Mouse (Mus musculus) heart, adult 18-20 months (tissue): ENCODE measurements around the gene Iqsec1. TPM values are rescaled to one million over a fixed set of nuclear protein-coding genes. Genes with fewer than 3 reads are reported as not detected.
A peak's percentile ranks its signal among the peaks of the same experiment; 100 is the strongest.

ENCODE experiments used
- DNase-seq, 2 experiments: peaks; one replicate each; pipeline ENCODE4 v3.0.0; 2021 to 2022; ENCODE audit warnings: mixed read lengths in 1 of 2
- total RNA-seq, 2 experiments: library from RNA; stranded (reverse); gene quantifications; 2 replicates each; pipeline ENCODE4 v1.2.3; 2021

Gene Iqsec1
- total RNA-seq, 2 experiments from 2014 or later: 133 to 153 TPM

DNA sequence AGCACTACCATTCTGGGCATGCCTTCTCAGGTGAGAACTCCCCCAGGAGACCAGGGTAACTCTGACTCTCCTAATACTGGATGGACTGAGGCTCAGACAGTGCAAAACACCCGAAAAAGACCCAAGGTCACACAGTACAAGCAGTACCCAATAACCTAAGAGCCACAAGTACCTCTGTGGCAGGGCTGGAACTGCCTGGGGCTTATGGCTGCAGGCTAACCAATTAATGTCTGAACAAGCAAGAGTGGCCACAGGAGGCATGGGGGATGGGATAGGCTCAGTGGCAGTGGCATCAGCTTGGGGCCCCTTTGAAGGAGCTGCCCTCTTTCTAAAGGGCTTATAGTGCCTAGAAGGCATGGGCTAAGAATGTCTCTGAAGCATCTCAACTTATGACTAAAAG lies 263.0 kb downstream of the Iqsec1 start:
- DNase-seq: no peak

GRCm38 (mm10) chr6:90722993-90723392 lies 265.5 kb downstream of the Iqsec1 start:
- no peak for DNase-seq

DNA sequence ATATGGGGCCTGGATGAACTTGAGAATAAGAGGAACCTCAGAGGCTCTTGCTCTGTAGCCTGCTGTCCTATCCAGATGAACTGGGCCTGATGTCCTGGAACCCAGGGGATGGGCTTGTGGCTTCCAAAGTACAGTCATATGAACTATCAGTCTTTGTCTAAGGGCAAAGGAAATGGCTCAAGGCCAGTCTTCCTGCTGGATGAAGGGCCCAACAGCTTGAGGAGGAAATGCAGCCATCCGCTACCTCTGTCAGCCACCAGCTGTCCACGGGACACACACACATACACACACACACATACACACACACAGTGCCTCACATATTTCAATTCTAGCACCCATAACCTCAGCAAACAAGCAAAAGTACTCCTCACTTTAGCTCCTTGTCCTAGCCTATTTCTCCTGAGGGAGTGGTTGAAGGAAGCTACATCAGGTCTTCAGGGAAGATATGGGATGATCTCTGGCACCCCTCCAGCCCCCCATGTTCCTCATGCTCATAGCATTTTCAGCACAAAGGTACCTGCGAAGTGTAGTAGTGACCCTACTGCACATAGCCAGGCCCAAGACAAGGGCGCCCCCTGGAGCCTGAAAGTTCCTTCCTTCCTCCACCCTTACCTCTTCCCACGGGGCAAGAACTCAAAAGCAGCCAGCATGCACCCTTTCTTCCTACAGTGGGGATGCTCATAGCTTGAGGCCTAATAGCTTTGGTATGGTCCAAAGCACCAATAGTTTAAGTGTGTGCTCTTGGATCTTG lies 267.3 kb downstream of the Iqsec1 start:
- peak; percentile 83 to 85 for DNase-seq

DNA sequence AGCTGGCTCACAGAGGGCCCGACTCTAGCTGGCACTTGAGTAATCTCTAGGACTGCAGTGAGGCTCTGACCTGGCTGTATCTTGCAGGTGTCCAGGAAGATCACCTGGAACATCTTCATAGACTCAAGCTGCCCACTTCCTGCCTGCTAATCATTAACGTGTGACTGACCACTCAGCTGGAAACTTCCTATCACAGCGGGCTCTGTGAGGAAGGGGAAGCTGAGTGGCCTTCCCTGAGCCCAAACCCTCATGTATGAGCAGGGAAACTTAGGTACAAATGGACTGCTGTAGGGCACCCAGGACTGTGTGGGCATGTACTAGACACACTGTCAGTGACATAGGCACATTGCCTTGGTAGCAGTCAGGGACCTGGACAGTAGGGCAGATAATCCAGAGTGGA lies 268.3 kb downstream of the Iqsec1 start:
- DNase-seq: no peak

DNA sequence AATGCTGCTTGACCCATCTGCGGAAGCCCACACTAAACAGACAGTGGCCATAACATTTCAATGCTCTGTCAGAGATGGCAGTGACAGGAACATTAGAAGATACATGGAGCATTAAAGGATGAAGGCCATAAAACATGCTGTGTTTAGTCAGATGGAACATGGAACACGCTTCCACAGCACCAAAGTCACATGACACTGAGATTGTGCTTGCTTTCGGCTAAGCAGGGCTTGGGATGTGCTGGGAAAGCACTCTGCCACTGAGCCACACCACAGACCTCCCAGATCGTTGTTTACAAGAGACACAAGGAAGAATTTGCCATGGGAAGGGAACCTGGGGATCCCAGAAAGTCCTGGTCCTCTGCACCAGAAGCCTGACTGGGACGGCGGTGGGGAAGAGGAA lies 269.1 kb downstream of the Iqsec1 start:
- DNase-seq: no peak

- DNase-seq: peak in 1 of 2 experiments; percentile 54
Observed at GRCm38 (mm10) chr6:90718477-90718876, 270.0 kb downstream of the Iqsec1 start.

DNA sequence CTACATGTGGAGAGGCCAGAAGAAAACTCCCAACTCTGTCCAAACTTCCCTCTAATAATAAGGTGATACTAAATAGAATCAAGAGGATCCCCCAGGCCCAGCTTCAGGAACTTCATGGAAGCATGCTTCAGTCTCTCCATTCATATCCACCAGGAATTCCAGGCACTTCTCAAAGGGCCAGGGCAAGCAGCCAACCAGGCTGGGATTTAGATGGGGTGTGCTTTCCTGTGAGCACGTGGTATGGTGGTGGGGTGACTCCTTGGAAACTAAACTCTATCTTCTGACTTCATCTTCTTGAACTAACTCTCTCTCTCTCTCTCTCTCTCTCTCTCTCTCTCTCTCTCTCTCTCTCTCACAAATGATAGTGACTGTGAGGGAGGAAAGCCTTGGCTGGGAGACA lies 270.8 kb downstream of the Iqsec1 start:
- DNase-seq: peak; percentile 80 to 82

DNA sequence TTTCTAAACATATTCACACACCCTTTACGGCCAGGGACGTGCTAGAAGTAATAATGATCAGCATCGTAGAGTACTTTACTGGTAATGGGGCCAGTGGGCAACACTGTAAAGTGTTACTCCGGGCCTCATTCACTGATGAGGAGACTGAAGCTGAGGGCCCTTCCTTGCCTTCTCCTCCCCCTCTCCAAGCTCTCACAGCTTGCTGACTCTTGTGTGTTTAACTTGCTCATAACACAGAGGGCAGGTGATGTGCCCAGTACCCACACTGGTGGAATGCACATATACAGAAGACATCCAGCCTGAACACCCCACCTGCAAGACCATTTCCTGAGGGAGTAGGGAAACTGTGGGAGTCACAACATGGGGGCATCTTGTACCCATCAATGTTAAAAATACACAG lies 271.6 kb downstream of the Iqsec1 start:
- no peak for DNase-seq

DNA sequence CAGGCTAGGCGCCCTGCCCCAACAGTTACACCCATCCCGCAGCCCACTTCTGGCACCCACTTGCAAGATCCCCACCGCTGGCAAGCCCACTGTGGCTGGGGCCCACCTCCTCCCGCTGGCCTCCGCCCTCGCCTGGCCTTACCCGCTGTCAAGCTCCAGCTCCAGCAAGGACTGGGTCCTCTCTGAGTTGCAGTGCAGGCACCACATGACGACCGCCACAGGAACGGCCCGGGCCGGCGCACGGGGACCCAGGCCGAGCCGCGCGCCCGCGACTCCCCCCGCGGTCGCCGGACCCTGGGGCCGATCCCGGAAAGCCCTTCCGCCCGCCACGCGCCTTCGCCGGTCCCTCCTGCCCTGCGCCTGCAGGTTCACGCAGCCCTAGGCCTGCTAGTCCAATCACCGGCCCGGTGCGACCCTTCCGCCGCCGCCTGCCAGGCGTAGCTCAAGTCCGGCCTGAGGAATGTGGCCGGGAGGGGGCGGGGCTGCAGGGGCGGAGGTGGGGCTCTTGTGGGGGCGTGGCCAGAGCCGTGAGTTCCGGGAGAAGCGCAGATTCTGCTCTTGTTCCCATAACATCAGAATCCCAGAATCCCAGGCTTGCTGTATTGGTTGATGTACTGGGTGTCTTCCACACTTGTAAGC lies 272.3 kb downstream of the Iqsec1 start:
- DNase-seq: peak; percentile 85 to 90

DNA sequence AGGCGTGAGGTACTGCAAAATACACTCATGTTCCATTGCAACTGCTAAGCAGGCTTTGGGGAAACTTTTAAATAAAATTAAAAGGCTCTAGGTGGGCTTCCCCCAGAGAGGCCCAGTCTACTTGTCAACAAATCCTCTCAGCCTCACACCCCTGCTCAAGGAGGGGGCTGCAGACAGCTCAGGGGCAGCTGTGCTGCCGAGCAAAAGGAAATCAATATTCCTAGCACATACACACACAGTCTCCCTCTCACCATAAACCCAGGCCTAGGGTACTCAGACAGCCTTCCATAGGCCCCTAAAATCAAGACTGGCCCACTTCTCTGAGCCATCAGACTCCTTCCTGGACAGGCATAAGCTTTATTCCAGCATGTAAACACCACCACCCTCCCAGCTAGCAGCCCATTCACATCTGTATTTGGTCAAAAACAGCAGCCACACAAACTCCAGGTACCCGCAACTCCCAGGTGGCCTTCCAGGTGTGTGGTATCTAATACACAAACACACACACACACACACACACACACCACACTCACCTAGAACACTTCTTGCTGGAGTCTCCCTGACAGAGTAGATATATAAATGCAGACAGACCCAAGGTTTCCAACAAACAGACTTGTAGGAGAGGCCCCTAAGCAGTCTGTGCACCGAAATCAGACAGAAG lies 273.1 kb downstream of the Iqsec1 start:
- DNase-seq: no peak

DNA sequence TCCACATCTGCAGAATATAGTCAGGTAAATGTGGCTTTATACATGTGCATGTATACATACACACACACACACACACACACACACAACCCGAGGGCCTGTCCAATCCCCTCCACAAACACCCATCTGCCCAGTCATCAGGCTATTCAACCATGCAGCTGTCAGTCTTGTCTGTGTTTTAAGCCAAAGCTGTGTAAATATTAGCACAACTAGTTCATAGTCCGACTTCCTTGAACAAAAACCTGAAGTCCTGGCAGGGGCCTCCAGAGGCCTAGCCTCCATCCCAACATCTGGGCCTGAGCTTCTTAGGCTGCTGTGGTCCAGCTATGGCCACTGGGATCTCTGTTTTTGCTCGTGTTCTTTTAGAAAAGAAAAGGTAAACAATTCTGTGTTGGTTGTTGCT lies 274.8 kb downstream of the Iqsec1 start:
- no peak for DNase-seq

- DNase-seq: peak in 1 of 2 experiments; percentile 83
Observed at GRCm38 (mm10) chr6:90712486-90713480, 275.7 kb downstream of the Iqsec1 start.

DNA sequence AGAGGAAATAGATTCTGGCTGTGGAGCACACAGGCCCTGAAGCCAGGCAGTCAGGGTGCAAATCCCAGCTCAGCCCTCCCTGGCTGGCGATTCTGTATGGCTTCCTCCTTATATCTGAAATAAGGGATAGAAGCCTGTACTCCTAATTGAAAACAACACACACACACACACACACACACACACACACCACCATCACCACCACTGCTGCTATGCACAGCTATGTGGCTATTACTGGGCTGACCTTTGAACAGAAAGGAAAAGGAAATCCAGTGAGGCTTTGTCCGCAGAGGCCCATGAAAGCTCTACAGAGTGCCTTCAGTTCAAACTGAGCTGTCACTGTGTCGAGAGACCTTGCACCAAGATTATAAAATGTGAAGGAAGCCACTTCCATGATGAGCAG lies 276.4 kb downstream of the Iqsec1 start:
- DNase-seq: no peak

DNA sequence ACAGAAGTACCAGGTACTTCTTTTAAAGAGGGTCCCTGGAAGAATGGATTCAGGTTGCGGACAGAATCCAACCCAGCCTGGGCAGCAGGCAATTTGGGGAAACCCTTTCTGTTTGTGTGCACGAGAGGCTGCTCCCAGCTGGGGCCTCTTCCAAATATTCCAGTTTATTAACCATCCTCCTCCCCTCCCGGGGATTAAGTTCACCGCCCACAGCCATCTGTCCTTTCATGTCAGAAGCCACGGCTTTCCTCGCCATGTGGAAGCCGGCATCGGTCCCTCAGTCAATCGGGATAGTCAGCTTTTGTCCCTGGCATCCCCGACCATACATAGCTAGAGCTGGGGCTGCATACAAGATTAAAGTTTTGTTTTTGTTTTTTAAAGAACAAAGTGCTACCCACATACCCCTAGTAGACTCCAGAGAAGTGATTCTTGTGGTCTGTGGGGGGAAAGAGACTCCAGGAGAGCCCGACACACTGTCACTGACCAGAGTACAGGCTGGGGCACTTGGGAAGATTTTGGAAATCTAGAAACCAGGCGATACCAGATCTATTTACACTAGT lies 276.9 kb downstream of the Iqsec1 start:
- no peak for DNase-seq

GRCm38 (mm10) chr6:90710778-90711177 lies 277.7 kb downstream of the Iqsec1 start:
- DNase-seq: no peak

- peak in 1 of 2 experiments; percentile 61 for DNase-seq
Observed at GRCm38 (mm10) chr6:90709929-90710777, 278.3 kb downstream of the Iqsec1 start.

DNA sequence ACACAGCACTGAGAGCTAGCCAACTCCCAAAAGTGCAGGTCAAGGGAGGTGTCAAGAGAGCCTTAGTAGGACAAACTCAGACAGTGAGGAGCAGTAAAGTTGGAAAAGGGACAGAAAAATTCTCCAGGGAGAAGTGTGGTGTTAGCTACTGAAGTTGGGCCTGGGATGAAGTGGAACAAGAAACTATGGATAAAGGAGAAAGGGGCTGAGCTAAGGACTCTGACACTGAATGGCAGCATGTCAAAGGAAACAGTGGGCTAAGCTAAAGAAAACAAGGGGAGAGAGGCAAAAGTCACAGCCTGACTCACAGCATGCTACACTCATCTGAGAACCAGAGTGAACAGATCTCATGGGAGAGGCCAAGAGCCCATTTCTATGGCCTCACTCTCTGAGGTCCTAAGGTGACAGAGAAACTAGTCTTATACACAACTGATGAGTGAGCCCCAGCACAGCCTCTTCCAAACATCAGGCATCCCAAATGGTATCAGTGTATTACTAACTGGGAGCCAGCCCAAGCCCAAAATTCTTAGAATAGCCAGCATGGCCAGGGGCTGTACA lies 280.3 kb downstream of the Iqsec1 start:
- no peak for DNase-seq

DNA sequence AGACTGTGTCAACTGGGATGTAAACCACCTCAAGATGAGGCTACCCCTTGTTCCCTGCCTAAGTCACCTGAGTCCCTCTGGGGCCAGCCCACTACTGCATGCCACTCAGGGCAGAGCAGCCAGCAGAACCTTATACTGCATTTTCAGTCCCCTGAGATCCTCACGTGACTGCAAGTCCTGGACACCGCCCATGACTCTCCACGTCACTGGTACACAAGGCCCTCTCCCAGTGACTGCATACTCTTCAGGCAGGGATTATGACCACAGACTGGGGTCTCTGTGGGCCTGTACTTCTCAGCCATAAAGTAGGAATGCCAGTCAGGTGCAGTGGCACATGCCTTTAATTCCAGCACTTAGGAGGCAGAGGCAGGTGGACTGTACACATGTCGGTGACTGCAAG lies 281.3 kb downstream of the Iqsec1 start:
- peak; percentile 74 to 75 for DNase-seq

DNA sequence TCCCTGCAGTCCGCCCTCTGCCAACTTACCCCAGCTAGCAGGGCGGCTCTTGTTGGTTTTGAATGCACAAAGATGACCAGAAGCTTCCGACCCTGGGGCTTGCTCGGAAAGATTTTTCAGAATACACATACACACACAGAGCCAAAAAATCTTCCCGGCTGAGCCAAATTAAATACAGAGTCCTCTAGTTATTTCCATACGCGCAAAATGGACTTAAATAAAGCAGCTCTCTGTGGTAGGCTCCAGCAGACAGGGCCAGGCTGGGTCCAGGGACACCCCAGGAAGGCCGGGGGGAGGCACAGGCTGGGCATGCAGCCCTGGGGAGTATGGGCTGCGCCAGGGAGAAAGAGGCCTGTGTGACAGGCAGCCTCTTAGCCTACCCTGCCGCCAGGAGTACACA lies 282.0 kb downstream of the Iqsec1 start:
- peak; percentile 67 to 79 for DNase-seq

- DNase-seq: no peak
Observed at GRCm38 (mm10) chr6:90705738-90706137, 282.7 kb downstream of the Iqsec1 start.
